Mouse (Mus musculus) spleen, adult 18-20 months (tissue): ENCODE data around the gene Atp12a.

ENCODE experiments used
- DNase-seq, 2 experiments: peaks; one replicate each; pipeline ENCODE4 v3.0.0; 2022; ENCODE audit warnings: mixed read lengths in 2 of 2

Gene Atp12a

GRCm38 (mm10) chr14:56364711-56365237 lies at the start of gene Atp12a:
Atp12a (plus strand) TSS chr14:56365068.
- DNase-seq: no peak

- no peak for DNase-seq
These were observed 49.3 kb upstream of the Atp12a start for GRCm38 (mm10) chr14:56315519-56315918.

GRCm38 (mm10) chr14:56316333-56316732 lies 48.5 kb upstream of the Atp12a start:
- no peak for DNase-seq

GRCm38 (mm10) chr14:56322982-56323381 lies 41.9 kb upstream of the Atp12a start:
- no peak for DNase-seq

GRCm38 (mm10) chr14:56325038-56325437 lies 39.8 kb upstream of the Atp12a start:
- no peak for DNase-seq

- DNase-seq: no peak
These were observed 31.2 kb upstream of the Atp12a start for GRCm38 (mm10) chr14:56333700-56334099.

GRCm38 (mm10) chr14:56334437-56334836 lies 30.4 kb upstream of the Atp12a start:
- no peak for DNase-seq

- DNase-seq: no peak
These were observed 28.8 kb upstream of the Atp12a start for GRCm38 (mm10) chr14:56336032-56336431.

GRCm38 (mm10) chr14:56337075-56337474 lies 27.8 kb upstream of the Atp12a start:
- no peak for DNase-seq

GRCm38 (mm10) chr14:56337696-56338095 lies 27.2 kb upstream of the Atp12a start:
- no peak for DNase-seq

GRCm38 (mm10) chr14:56338882-56339442 lies 25.9 kb upstream of the Atp12a start:
- DNase-seq: no peak

GRCm38 (mm10) chr14:56348704-56349103 lies 16.2 kb upstream of the Atp12a start:
- DNase-seq: no peak

GRCm38 (mm10) chr14:56349541-56349940 lies 15.3 kb upstream of the Atp12a start:
- no peak for DNase-seq

GRCm38 (mm10) chr14:56351959-56352660 lies 12.8 kb upstream of the Atp12a start:
- no peak for DNase-seq

- no peak for DNase-seq
These were observed 10.1 kb upstream of the Atp12a start for GRCm38 (mm10) chr14:56354803-56355202.

- no peak for DNase-seq
These were observed 9.5 kb upstream of the Atp12a start for GRCm38 (mm10) chr14:56355396-56355795.

GRCm38 (mm10) chr14:56356196-56356595 lies 8.7 kb upstream of the Atp12a start:
- DNase-seq: no peak

GRCm38 (mm10) chr14:56358422-56358821 lies 6.4 kb upstream of the Atp12a start:
- DNase-seq: no peak

GRCm38 (mm10) chr14:56359131-56359530 lies 5.7 kb upstream of the Atp12a start:
- DNase-seq: no peak

- no peak for DNase-seq
These were observed 424 bp downstream of the Atp12a start for GRCm38 (mm10) chr14:56365292-56365691.

- DNase-seq: no peak
These were observed 1.8 kb downstream of the Atp12a start for GRCm38 (mm10) chr14:56366712-56367111.

GRCm38 (mm10) chr14:56368834-56369233 lies 4.0 kb downstream of the Atp12a start:
- peak in 1 of 2 experiments; percentile 9 for DNase-seq

- DNase-seq: peak; percentile 14 to 57
These were observed 10.9 kb downstream of the Atp12a start for GRCm38 (mm10) chr14:56375731-56376130.

- DNase-seq: no peak
These were observed 12.9 kb downstream of the Atp12a start for GRCm38 (mm10) chr14:56377745-56378144.
